Mouse (Mus musculus) liver, embryonic 14.5 days (tissue): Measurements from ENCODE around the gene Gdf5.

ENCODE experiments used
- CTCF ChIP-seq: IDR thresholded peaks from 2 replicates; pipeline ENCODE4 v1.5.1; 2016; ENCODE audit warnings: antibody characterized with exemption, low read depth, control low read depth
- EP300 ChIP-seq: IDR thresholded peaks from 2 replicates; pipeline ENCODE4 v1.6.1; 2016; ENCODE audit warnings: antibody characterized with exemption, low read depth

GRCm38 (mm10) chr2:155949362-155949761 lies 4.2 kb upstream of the Gdf5 start:
- no peak for TF ChIP-seq CTCF
- no peak for TF ChIP-seq EP300
